26 mouse cellular contexts compared by ENCODE assay signal in genomic region chr2:31019011-31019410, GRCm38 (mm10). TPM values are rescaled to one million over a fixed set of nuclear protein-coding genes. Genes with fewer than 3 reads are reported as not detected.
DNase-seq lines count a peak whose midpoint lies in the region; ATAC-seq and TF ChIP-seq lines count a peak whose summit lies in the region.
"Had no signal": no experiment of that assay in that cellular context is flagged by ENCODE, and none has a peak within 500 bp of the region (broad histone marks: within the 10 kb centered on the region; RNA-seq: fewer than 3 reads in every experiment).

No protein-coding gene starts in this region.

- H3K4me3 ChIP-seq in midbrain, embryonic 11.5 days (ENCODE audit: low read depth, low read length), result no peak overlapping the region
- H3K4me3 ChIP-seq in midbrain, postnatal 0 days (ENCODE audit: low read depth, low read length), result no peak overlapping the region
- no peak overlapping the region for H3K4me3 ChIP-seq in forebrain, embryonic 11.5 days (ENCODE audit: low read depth, low read length)
- H3K4me3 ChIP-seq: embryonic facial prominence, embryonic 15.5 days; erythroblast, embryonic 14.5 days; forebrain, embryonic 10.5 days; forebrain, embryonic 15.5 days; heart, adult 2 months; heart, embryonic 15.5 days; hindbrain, embryonic 10.5 days; hindbrain, embryonic 15.5 days had no signal

- H3K4me2 ChIP-seq in midbrain, embryonic 11.5 days, result no peak overlapping the region
- H3K4me2 ChIP-seq in midbrain, postnatal 0 days (ENCODE audit: low read depth, low read length, poor library complexity, severe bottlenecking), result no peak overlapping the region
- H3K4me2 ChIP-seq in forebrain, embryonic 11.5 days (ENCODE audit: low read depth, low read length, severe bottlenecking), result no peak overlapping the region
- H3K4me2 ChIP-seq: embryonic facial prominence, embryonic 15.5 days; forebrain, embryonic 15.5 days; heart, embryonic 11.5 days; heart, embryonic 15.5 days; hindbrain, embryonic 15.5 days had no signal

- H3K9me3 ChIP-seq in midbrain, embryonic 11.5 days (ENCODE audit: control insufficient read depth, low read length), result no peaks in the 10 kb centered on the region
- no peaks in the 10 kb centered on the region for H3K9me3 ChIP-seq in midbrain, postnatal 0 days (ENCODE audit: low read length)
- H3K9me3 ChIP-seq in forebrain, embryonic 11.5 days (ENCODE audit: control insufficient read depth, low read length), result no peaks in the 10 kb centered on the region
- H3K9me3 ChIP-seq: embryonic facial prominence, embryonic 15.5 days; forebrain, embryonic 10.5 days; forebrain, embryonic 15.5 days; heart, embryonic 15.5 days; hindbrain, embryonic 10.5 days; hindbrain, embryonic 15.5 days had no signal

- H3K9ac ChIP-seq in midbrain, embryonic 11.5 days (ENCODE audit: low read length), result no peak overlapping the region
- no peak overlapping the region for H3K9ac ChIP-seq in midbrain, postnatal 0 days (replicated peaks; ENCODE audit: low read length, poor library complexity, severe bottlenecking)
- no peak overlapping the region for H3K9ac ChIP-seq in forebrain, embryonic 11.5 days (ENCODE audit: low read length)
- H3K9ac ChIP-seq: embryonic facial prominence, embryonic 15.5 days; forebrain, embryonic 15.5 days; heart, embryonic 15.5 days; hindbrain, embryonic 15.5 days had no signal

- H3K36me3 ChIP-seq in midbrain, embryonic 11.5 days (ENCODE audit: control insufficient read depth, insufficient read depth, low read length), result peaks cover 4% of the 10 kb centered on the region
- peaks cover 69% of the 10 kb centered on the region for H3K36me3 ChIP-seq in midbrain, postnatal 0 days (ENCODE audit: insufficient read depth, low read length)
- H3K36me3 ChIP-seq in forebrain, embryonic 11.5 days (ENCODE audit: control insufficient read depth, insufficient read depth, low read length), result no peaks in the 10 kb centered on the region; the same call in 1 of the 2 replicates

- WGBS in midbrain, embryonic 11.5 days, result 93% methylated on average over 8 of the region's 8 CpGs
- WGBS in midbrain, postnatal 0 days, result 92% methylated on average over 8 of the region's 8 CpGs
- 36% methylated on average over 8 of the region's 8 CpGs for WGBS in large intestine, adult 2 months
- WGBS in forebrain, embryonic 11.5 days, result 93% methylated on average over 8 of the region's 8 CpGs

- ATAC-seq in midbrain, embryonic 11.5 days (ENCODE audit: low FRiP score), result no peak
- no peak for ATAC-seq in midbrain, postnatal 0 days (ENCODE audit: low FRiP score)
- ATAC-seq in forebrain, embryonic 11.5 days (replicated peaks; ENCODE audit: low FRiP score), result no peak
- ATAC-seq: forebrain, embryonic 15.5 days; inflammation-experienced regulatory T-cells, adult 6 months; intestine, postnatal 0 days; Patski had no signal

- H3K4me1 ChIP-seq in midbrain, embryonic 11.5 days (ENCODE audit: control insufficient read depth, insufficient read depth, low read length), result no peaks in the 10 kb centered on the region
- no peaks in the 10 kb centered on the region for H3K4me1 ChIP-seq in midbrain, postnatal 0 days (ENCODE audit: insufficient read depth, low read length)
- no peaks in the 10 kb centered on the region for H3K4me1 ChIP-seq in forebrain, embryonic 11.5 days (replicated peaks; ENCODE audit: control insufficient read depth, insufficient read depth, low read length)
- H3K4me1 ChIP-seq: embryonic facial prominence, embryonic 15.5 days; forebrain, embryonic 10.5 days; forebrain, embryonic 15.5 days; heart, embryonic 15.5 days; hindbrain, embryonic 15.5 days had no signal

- no peak overlapping the region for H3K27ac ChIP-seq in midbrain, embryonic 11.5 days (ENCODE audit: low read depth, low read length)
- no peak overlapping the region for H3K27ac ChIP-seq in midbrain, postnatal 0 days (ENCODE audit: low read depth, low read length)
- no peak overlapping the region for H3K27ac ChIP-seq in forebrain, embryonic 11.5 days (ENCODE audit: low read depth, low read length)
- H3K27ac ChIP-seq: embryonic facial prominence, embryonic 15.5 days; forebrain, embryonic 10.5 days; forebrain, embryonic 15.5 days; heart, adult 2 months; heart, embryonic 15.5 days; hindbrain, embryonic 10.5 days; hindbrain, embryonic 15.5 days had no signal

- DNase-seq in cerebellum, adult 11 months, result peak; percentile 62
- no peak for DNase-seq in cerebellum, postnatal 4 days (ENCODE audit: low spot score in 2 of 2)
- peak; percentile 2 for DNase-seq in midbrain, embryonic 11.5 days (ENCODE audit: low spot score, missing footprints)
- no peak for DNase-seq in midbrain, postnatal 0 days (ENCODE audit: low spot score)
- DNase-seq in cerebellum, adult 9-10 months, result peak; percentile 76
- DNase-seq in large intestine, adult 2 months (ENCODE audit: low read depth, low spot score), result peak; percentile 7
- DNase-seq in forebrain, embryonic 11.5 days (ENCODE audit: low spot score), result no peak
- no peak for DNase-seq in heart, postnatal 4 days
- DNase-seq: adrenal gland, adult 8-10 months; adrenal gland, postnatal 36 days; embryo, embryonic 11 days; gastrocnemius, postnatal 14 days; heart, adult 2 months; heart, postnatal 14 days; kidney, adult 8-10 months had no signal

- TF ChIP-seq CTCF in midbrain, postnatal 0 days (IDR thresholded peaks at IDR 0.05), result no peak

- no peaks in the 10 kb centered on the region for H3K27me3 ChIP-seq in midbrain, embryonic 11.5 days (ENCODE audit: control insufficient read depth, insufficient read depth, low read length)
- H3K27me3 ChIP-seq in midbrain, postnatal 0 days (ENCODE audit: insufficient read depth, low read length), result no peaks in the 10 kb centered on the region
- no peaks in the 10 kb centered on the region for H3K27me3 ChIP-seq in forebrain, embryonic 11.5 days (ENCODE audit: control insufficient read depth, insufficient read depth, low read length)
- H3K27me3 ChIP-seq: embryonic facial prominence, embryonic 15.5 days; forebrain, embryonic 15.5 days; heart, embryonic 15.5 days; hindbrain, embryonic 15.5 days; Patski had no signal

RNA-seq across cellular contexts. Expression of gene Usp20, which starts 36.9 kb away (rescaled TPM):
- 12.3 and 14.1 TPM in 2 replicates for polyA plus RNA-seq in midbrain, embryonic 11.5 days (2014; fragmentation: Nextera tagmentation; extraction: Ambion mirVana)
- 36.6 and 41.2 TPM in 2 replicates for total RNA-seq in midbrain, postnatal 0 days (2014; rRNA removed)
- polyA plus RNA-seq in midbrain, postnatal 0 days (2015; fragmentation: Nextera tagmentation; extraction: Ambion mirVana), result 32.5 and 32.8 TPM in 2 replicates
- 6.0 and 6.8 TPM in 2 replicates for polyA plus RNA-seq in large intestine, adult 2 months (2012; rRNA removed)
- 17.7 and 21.3 TPM in 2 replicates for polyA plus RNA-seq in forebrain, embryonic 11.5 days (2014; fragmentation: Nextera tagmentation; extraction: Ambion mirVana)
- total RNA-seq in heart, postnatal 4 days (2021), result 10 to 100 TPM; 58.5 to 69.1 TPM

RNA-seq across cellular contexts. Expression of gene BC005624, which starts 37.0 kb away (rescaled TPM):
- 64.7 and 68.8 TPM in 2 replicates for polyA plus RNA-seq in midbrain, embryonic 11.5 days (2014; fragmentation: Nextera tagmentation; extraction: Ambion mirVana)
- total RNA-seq in midbrain, postnatal 0 days (2014; rRNA removed), result 34.8 and 41.7 TPM in 2 replicates
- 86.7 and 93.1 TPM in 2 replicates for polyA plus RNA-seq in midbrain, postnatal 0 days (2015; fragmentation: Nextera tagmentation; extraction: Ambion mirVana)
- polyA plus RNA-seq in large intestine, adult 2 months (2012; rRNA removed), result 17.7 and 18.5 TPM in 2 replicates
- polyA plus RNA-seq in forebrain, embryonic 11.5 days (2014; fragmentation: Nextera tagmentation; extraction: Ambion mirVana), result 59.7 and 63.6 TPM in 2 replicates
- total RNA-seq in heart, postnatal 4 days (2021), result 10 to 100 TPM; 18.1 TPM

RNA-seq across cellular contexts. Expression of gene Tor1a, which starts 51.3 kb away (rescaled TPM):
- polyA plus RNA-seq in midbrain, embryonic 11.5 days (2014; fragmentation: Nextera tagmentation; extraction: Ambion mirVana), result 76.9 and 84.5 TPM in 2 replicates
- total RNA-seq in midbrain, postnatal 0 days (2014; rRNA removed), result 68.9 and 88.7 TPM in 2 replicates
- polyA plus RNA-seq in midbrain, postnatal 0 days (2015; fragmentation: Nextera tagmentation; extraction: Ambion mirVana), result 90.3 and 95.4 TPM in 2 replicates
- polyA plus RNA-seq in large intestine, adult 2 months (2012; rRNA removed), result 51.1 and 58.2 TPM in 2 replicates
- polyA plus RNA-seq in forebrain, embryonic 11.5 days (2014; fragmentation: Nextera tagmentation; extraction: Ambion mirVana), result 85.1 and 95.9 TPM in 2 replicates
- 10 to 100 TPM; 20.5 to 20.6 TPM for total RNA-seq in heart, postnatal 4 days (2021)

Comparison
In these comparisons a context has a peak if more than half of its experiments do, and no peak if none do; other contexts are left out.
1. DNase-seq: peak in cerebellum, adult 11 months (single experiment), midbrain, embryonic 11.5 days (single experiment), cerebellum, adult 9-10 months (single experiment) and large intestine, adult 2 months (single experiment); none in cerebellum, postnatal 4 days (0 of 2), midbrain, postnatal 0 days (single experiment), forebrain, embryonic 11.5 days (single experiment) and heart, postnatal 4 days (single experiment).